Mouse (Mus musculus): ENCODE measurements at regions not wholly inside any gene's neighbourhood (a gene's known extent, or its start where the extent isn't known, plus 50 kb on each side); places are given as distances from the start of the nearest gene placed in this dataset.

- TF ChIP-seq POLR2A (IDR thresholded peaks at IDR 0.05; ENCODE audit: low read depth, low read length) (no peak), CTCF (conservative IDR thresholded peaks at IDR 0.05; ENCODE audit: insufficient read depth, insufficient read length, low read depth, low read length) (no peak)
Observed at GRCm38 (mm10) chr5:51653507-51653906, 86.0 kb upstream of the Ppargc1a start.
